Mouse (Mus musculus) erythroblast, embryonic 14.5 days (primary cell): ENCODE data around the gene Lrrc23.

ENCODE experiments used
- GATA1 ChIP-seq: IDR thresholded peaks from 2 replicates; pipeline ENCODE4 v1.6.1; 2012; ENCODE audit warnings: low read length, inconsistent platforms, mixed read lengths
- TAL1 ChIP-seq: IDR thresholded peaks from 3 replicates; pipeline ENCODE4 v1.6.1; 2012; ENCODE audit warnings: low read length, inconsistent platforms, mixed read lengths

- TF ChIP-seq GATA1 = no peak
- TF ChIP-seq TAL1 = no peak
Measured at GRCm38 (mm10) chr6:124734417-124734816, 45.1 kb downstream of the Lrrc23 start.
